Mouse (Mus musculus) bone marrow, adult 2 months (tissue): ENCODE data around the gene Man2a1.

Experiments
- CTCF ChIP-seq: fragments of 200-500 bp; IDR thresholded peaks from 2 replicates; pipeline ENCODE4 v1.5.1; 2011; ENCODE audit warnings: low read length, control low read depth; ENCODE audit not compliant: control insufficient read depth, insufficient read depth
- POLR2A ChIP-seq: fragments of 200-500 bp; IDR thresholded peaks from 2 replicates; pipeline ENCODE4 v1.6.1; 2011; ENCODE audit warnings: low read depth, mild to moderate bottlenecking, control low read depth, low read length, borderline replicate concordance; ENCODE audit not compliant: control insufficient read depth

- TF ChIP-seq POLR2A (no peak), CTCF (no peak)
These were observed 107.0 kb downstream of the Man2a1 start for GRCm38 (mm10) chr17:64707529-64707928.
